Mouse (Mus musculus) ES-Bruce4 (cell line): ENCODE measurements around the gene Gab2.

Experiments used
- CTCF ChIP-seq: IDR thresholded peaks from one replicate; pipeline ENCODE4 v1.8.1; 2011; ENCODE audit warnings: low read depth, low read length
- EP300 ChIP-seq: IDR thresholded peaks from 2 replicates; pipeline ENCODE4 v1.6.1; 2011; ENCODE audit warnings: low read depth, low read length; ENCODE audit not compliant: insufficient read depth

DNA sequence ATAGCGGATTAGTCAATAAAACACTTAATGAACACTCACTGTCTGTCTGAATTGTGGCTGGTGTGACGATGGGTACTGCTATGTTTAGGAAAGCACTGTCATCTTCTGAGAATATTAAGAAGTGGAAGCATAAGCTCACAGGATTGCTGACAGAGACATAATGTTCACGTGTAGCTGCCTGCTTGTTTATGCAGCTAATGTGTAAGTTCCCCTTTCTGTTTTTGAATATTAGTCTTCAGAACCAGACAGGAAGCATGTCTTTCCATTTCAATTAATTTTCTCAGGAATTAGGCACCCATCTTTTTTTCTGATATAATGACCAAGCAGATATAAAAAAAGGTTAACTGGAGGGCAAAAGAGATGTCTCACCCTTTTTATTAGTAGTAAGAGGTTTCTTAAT, 55.1 kb downstream of the Gab2 start:
- TF ChIP-seq EP300 (no peak), CTCF (no peak)
